Mouse (Mus musculus) adrenal gland, postnatal 36 days (tissue): ENCODE results near the gene F2r. TPM values are rescaled to one million over a fixed set of nuclear protein-coding genes. Genes with fewer than 3 reads are reported as not detected.

Experiments
- DNase-seq, 2 experiments: peaks; one replicate each; pipeline ENCODE4 v3.0.0; 2021; ENCODE audit warnings: mixed read lengths in 1 of 2
- long read RNA-seq, 2 experiments: library from polyadenylated mRNA; stranded (forward); transcript quantifications; one replicate each; pipeline ENCODE4 v2.0.0; 2021; ENCODE audit warnings: borderline sequencing depth in 2 of 2
- total RNA-seq, 2 experiments: library from RNA; stranded (reverse); gene quantifications; 2 replicates each; pipeline ENCODE4 v1.2.3; 2021

Gene F2r
- total RNA-seq: 100 to 1,000 TPM; 138 to 155 TPM
- long read RNA-seq, experiment 1, transcript F2r-201 (2 exons, 3,336 nt): major isoform, 161 of 191 reads
- long read RNA-seq, experiment 1, partial matches to known transcripts: 30 of 191 reads
- long read RNA-seq, experiment 1, other reads (novel, unspliced or antisense): 0 of 191 reads
- long read RNA-seq, experiment 2, transcript F2r-201 (2 exons, 3,336 nt): major isoform, 43 of 47 reads
- long read RNA-seq, experiment 2, partial matches to known transcripts: 0 of 47 reads
- long read RNA-seq, experiment 2, other reads (novel, unspliced or antisense): 4 of 47 reads

GRCm38 (mm10) chr13:95618309-95618712 is at the start of gene F2r:
TSS of gene F2r (minus strand) at chr13:95618487.
- DNase-seq: peak; percentile 93

GRCm38 (mm10) chr13:95667260-95667659 is 49.0 kb upstream of the F2r start:
- DNase-seq: no peak

GRCm38 (mm10) chr13:95665644-95666356 is 47.5 kb upstream of the F2r start:
- no peak for DNase-seq

- no peak for DNase-seq
Measured at GRCm38 (mm10) chr13:95663834-95664233, 45.5 kb upstream of the F2r start.

- DNase-seq: no peak
Measured at GRCm38 (mm10) chr13:95659432-95659831, 41.1 kb upstream of the F2r start.

- DNase-seq: no peak
Measured at GRCm38 (mm10) chr13:95657171-95657570, 38.9 kb upstream of the F2r start.

GRCm38 (mm10) chr13:95655284-95655683 is 37.0 kb upstream of the F2r start:
- DNase-seq: no peak

GRCm38 (mm10) chr13:95653696-95654095 is 35.4 kb upstream of the F2r start:
- no peak for DNase-seq

- DNase-seq: no peak
Measured at GRCm38 (mm10) chr13:95651870-95652668, 33.8 kb upstream of the F2r start.

- no peak for DNase-seq
Measured at GRCm38 (mm10) chr13:95649941-95650340, 31.7 kb upstream of the F2r start.

- DNase-seq: no peak
Measured at GRCm38 (mm10) chr13:95647248-95647647, 29.0 kb upstream of the F2r start.

GRCm38 (mm10) chr13:95646687-95647111 is 28.4 kb upstream of the F2r start:
- DNase-seq: peak in 1 of 2 experiments; percentile 26

- DNase-seq: no peak
Measured at GRCm38 (mm10) chr13:95643740-95644139, 25.5 kb upstream of the F2r start.

- no peak for DNase-seq
Measured at GRCm38 (mm10) chr13:95641061-95641986, 23.0 kb upstream of the F2r start.

- DNase-seq: peak; percentile 53 to 67
Measured at GRCm38 (mm10) chr13:95640408-95640807, 22.1 kb upstream of the F2r start.

- DNase-seq: peak in 1 of 2 experiments; percentile 32
Measured at GRCm38 (mm10) chr13:95639336-95640116, 21.2 kb upstream of the F2r start.

GRCm38 (mm10) chr13:95638894-95639293 is 20.6 kb upstream of the F2r start:
- peak; percentile 44 to 46 for DNase-seq

- DNase-seq: no peak
Measured at GRCm38 (mm10) chr13:95637737-95638136, 19.4 kb upstream of the F2r start.

GRCm38 (mm10) chr13:95635301-95635700 is 17.0 kb upstream of the F2r start:
- no peak for DNase-seq

- DNase-seq: no peak
Measured at GRCm38 (mm10) chr13:95634451-95634850, 16.2 kb upstream of the F2r start.

- peak; percentile 57 to 62 for DNase-seq
Measured at GRCm38 (mm10) chr13:95633384-95633783, 15.1 kb upstream of the F2r start.
